Mouse (Mus musculus) myocyte (in vitro differentiated cells): ENCODE results near the gene Dnttip2.

ENCODE experiments used
- CEBPB ChIP-seq: IDR thresholded peaks from 2 replicates; pipeline ENCODE4 v1.6.1; 2011; ENCODE audit warnings: mild to moderate bottlenecking, moderate library complexity; ENCODE audit not compliant: poor library complexity, insufficient read depth, severe bottlenecking
- E2F4 ChIP-seq: IDR thresholded peaks from one replicate; pipeline ENCODE4 v1.6.1; 2011; ENCODE audit warnings: mild to moderate bottlenecking, control low read depth, moderate library complexity; ENCODE audit not compliant: insufficient read depth
- POLR2A ChIP-seq: IDR thresholded peaks from one replicate; pipeline ENCODE4 v1.6.1; 2011; ENCODE audit warnings: low read depth, mild to moderate bottlenecking, control low read depth, moderate library complexity; ENCODE audit not compliant: insufficient read length
- USF1 ChIP-seq: IDR thresholded peaks from one replicate; pipeline ENCODE4 v1.6.1; 2011; ENCODE audit warnings: low read depth, mild to moderate bottlenecking, control low read depth, moderate library complexity

- TF ChIP-seq POLR2A (peak; percentile 82), USF1 (no peak), E2F4 (no peak), CEBPB (no peak)
Measured at GRCm38 (mm10) chr3:122245215-122245877, 28.8 kb upstream of the Dnttip2 start, which contains the start of gene Gclm.
